Mouse (Mus musculus): ENCODE data around the gene Sspn.

Sspn gene

GRCm38 (mm10) chr6:145931341-145931740 lies at the start of gene Sspn:
TSS of gene Sspn (plus strand) at chr6:145931641.
- DNase-seq = no peak

- no peak for DNase-seq
Measured at GRCm38 (mm10) chr6:145883010-145883409, 48.4 kb upstream of the Sspn start.

GRCm38 (mm10) chr6:145883668-145884067 lies 47.8 kb upstream of the Sspn start:
- DNase-seq = no peak

GRCm38 (mm10) chr6:145885069-145885468 lies 46.4 kb upstream of the Sspn start:
- DNase-seq = no peak

- no peak for DNase-seq
Measured at GRCm38 (mm10) chr6:145886277-145886676, 45.2 kb upstream of the Sspn start.

- no peak for DNase-seq
Measured at GRCm38 (mm10) chr6:145887719-145888118, 43.7 kb upstream of the Sspn start.

- no peak for DNase-seq
Measured at GRCm38 (mm10) chr6:145891951-145892350, 39.5 kb upstream of the Sspn start.

- no peak for DNase-seq
Measured at GRCm38 (mm10) chr6:145892381-145893265, 38.8 kb upstream of the Sspn start.

GRCm38 (mm10) chr6:145893366-145894021 lies 37.9 kb upstream of the Sspn start:
- DNase-seq = no peak

GRCm38 (mm10) chr6:145894669-145895342 lies 36.6 kb upstream of the Sspn start:
- DNase-seq = no peak

GRCm38 (mm10) chr6:145904169-145904568 lies 27.3 kb upstream of the Sspn start:
- no peak for DNase-seq

- no peak for DNase-seq
Measured at GRCm38 (mm10) chr6:145904616-145905015, 26.8 kb upstream of the Sspn start.

GRCm38 (mm10) chr6:145906096-145906890 lies 25.1 kb upstream of the Sspn start:
- DNase-seq = peak; percentile 34

- no peak for DNase-seq
Measured at GRCm38 (mm10) chr6:145909943-145910342, 21.5 kb upstream of the Sspn start.

- no peak for DNase-seq
Measured at GRCm38 (mm10) chr6:145910469-145911426, 20.7 kb upstream of the Sspn start.

GRCm38 (mm10) chr6:145912232-145912631 lies 19.2 kb upstream of the Sspn start:
- DNase-seq = no peak

- no peak for DNase-seq
Measured at GRCm38 (mm10) chr6:145915435-145915834, 16.0 kb upstream of the Sspn start.

- DNase-seq = no peak
Measured at GRCm38 (mm10) chr6:145916401-145916800, 15.0 kb upstream of the Sspn start.

GRCm38 (mm10) chr6:145918236-145918635 lies 13.2 kb upstream of the Sspn start:
- DNase-seq = no peak

GRCm38 (mm10) chr6:145923594-145923993 lies 7.8 kb upstream of the Sspn start:
- no peak for DNase-seq

GRCm38 (mm10) chr6:145934001-145934696 lies 2.7 kb downstream of the Sspn start:
- DNase-seq = peak; percentile 91

Measured in kidney, postnatal 10 days (tissue).